Mouse (Mus musculus) A20 (cell line): ENCODE measurements at regions not wholly inside any gene's neighbourhood (a gene's known extent, or its start where the extent isn't known, plus 50 kb on each side); places are given as distances from the start of the nearest gene placed in this dataset.
A peak's percentile ranks its signal among the peaks of the same experiment; 100 is the strongest.

Experiments
- DNase-seq: peaks from one replicate; pipeline ENCODE4 v3.0.0-alpha.2; 2011; ENCODE audit warnings: low read depth, low spot score

DNA sequence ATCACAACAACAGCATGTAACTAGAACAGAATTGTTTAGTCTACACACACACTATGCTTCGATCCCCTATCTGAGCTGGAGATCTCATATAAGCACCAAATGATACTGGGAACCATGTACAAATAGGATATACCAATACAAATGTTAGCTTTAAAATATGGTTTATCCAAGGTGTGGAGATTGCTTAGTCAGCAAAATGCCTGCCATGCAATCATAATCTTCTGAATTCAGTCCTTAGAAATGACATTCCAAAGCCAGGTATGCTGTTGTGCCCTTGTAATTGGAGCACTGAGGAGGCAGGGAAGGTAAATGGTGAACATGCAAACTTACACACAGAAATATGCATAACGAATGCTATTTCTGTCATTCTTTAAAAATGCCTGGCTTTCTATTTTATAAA, 54.0 kb upstream of the Thsd7b start:
- no peak for DNase-seq

- no peak for DNase-seq
Observed at GRCm38 (mm10) chr1:129208806-129209205, 64.3 kb upstream of the Thsd7b start.

DNA sequence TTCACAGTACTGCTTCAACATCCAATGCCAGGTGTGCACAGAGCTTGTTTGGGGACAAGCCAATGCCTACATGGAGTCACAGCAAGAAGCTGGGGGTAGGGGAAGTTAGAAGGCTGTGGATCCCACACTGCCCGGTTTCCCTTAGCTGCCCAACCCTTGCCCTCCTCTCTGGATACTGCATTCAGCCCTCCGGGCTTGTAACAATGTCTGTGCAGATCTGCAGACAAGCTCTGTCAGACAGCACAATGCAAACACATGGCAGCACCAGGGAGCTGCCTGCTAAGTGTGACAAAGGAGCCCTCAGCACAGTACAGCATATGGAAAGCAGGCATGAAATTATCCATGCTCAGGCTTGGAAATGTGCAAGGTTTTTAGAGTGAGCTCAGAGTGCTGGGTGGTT, 64.7 kb upstream of the Thsd7b start:
- no peak for DNase-seq

DNA sequence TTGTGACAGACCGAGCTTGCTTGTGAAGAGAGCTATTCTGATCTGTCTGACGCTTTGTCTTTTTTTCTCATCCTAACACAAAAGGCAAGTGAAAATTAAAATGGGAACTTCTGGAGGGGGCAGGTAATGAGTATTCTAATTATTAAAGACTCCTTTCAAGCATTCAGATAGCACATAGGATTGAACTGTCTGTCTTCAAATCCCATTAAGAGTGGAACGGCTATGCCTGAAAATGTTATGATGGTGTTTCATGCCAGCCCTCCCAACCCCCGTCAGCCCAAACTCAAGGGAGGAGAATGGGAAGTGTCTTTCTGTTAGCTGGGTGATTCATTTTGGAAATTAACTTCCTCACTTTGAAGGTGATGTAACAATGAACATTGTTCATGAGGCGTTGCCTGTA, 65.4 kb upstream of the Thsd7b start:
- DNase-seq, result no peak

DNA sequence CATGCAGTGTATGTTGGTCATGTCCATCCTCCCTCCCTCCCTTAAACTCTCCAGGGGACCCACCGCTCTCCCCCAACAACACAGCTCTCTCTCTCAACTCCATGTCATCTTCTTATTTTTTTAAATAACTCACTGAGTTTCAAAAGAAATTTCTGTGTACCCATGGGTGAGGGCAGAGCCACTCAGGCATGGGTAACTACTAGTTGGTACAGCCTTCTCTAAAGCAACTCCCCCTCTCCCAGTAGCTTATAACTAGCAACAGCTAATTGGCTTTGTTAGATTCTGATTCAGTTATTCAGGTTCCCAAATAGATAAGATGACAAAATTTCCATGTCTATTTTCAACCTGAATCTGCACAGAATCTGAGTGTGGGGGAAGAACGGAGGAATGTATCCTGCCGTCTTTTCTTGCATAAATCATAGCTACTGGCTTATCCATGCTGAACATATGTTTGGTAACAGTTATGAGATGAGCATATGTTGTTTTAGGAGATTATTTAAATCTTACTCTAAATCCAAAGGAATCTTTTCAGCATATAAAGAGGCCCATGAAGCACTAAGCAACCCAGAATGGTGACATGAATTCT, 92.8 kb upstream of the Thsd7b start:
- DNase-seq, result no peak

GRCm38 (mm10) chr1:129169936-129170335, 103.2 kb upstream of the Thsd7b start:
- DNase-seq, result no peak

- no peak for DNase-seq
Observed at GRCm38 (mm10) chr1:129150643-129151042, 122.5 kb upstream of the Thsd7b start.

- no peak for DNase-seq
Observed at GRCm38 (mm10) chr1:129148733-129149388, 124.2 kb upstream of the Thsd7b start.

DNA sequence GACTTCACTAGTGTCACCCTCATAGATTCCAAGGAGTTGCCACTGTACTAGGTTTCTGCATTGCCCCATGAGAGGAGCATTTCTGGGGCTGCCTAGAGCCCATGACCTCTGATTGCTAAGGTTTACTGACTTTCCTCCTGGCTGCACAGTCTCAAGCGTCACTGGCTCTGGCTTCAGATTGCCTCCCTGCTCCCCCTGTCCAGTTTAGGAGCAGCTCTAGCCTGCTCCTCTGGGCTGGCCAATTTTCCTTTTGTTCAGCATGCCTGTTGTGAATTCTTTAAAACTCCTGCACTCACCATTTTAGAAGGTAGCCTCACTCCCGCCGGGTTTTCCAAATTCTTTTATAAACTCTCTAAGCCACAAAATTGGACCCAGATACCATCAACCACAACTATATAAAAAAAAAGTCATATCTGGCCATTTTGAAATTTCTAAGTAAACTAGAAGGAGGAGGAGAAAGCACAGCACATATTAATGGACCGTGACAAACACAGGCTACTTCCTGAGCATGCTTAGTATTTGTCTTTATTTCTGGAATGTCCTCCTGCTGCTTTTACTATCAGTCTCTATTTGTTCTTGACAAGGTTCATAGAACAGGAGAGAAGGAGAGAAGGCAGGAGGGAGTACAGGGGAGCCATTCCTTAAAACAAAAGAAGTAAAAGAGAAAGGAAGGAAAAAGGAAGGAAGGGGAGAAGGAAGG, 126.6 kb upstream of the Thsd7b start:
- DNase-seq, result no peak

DNA sequence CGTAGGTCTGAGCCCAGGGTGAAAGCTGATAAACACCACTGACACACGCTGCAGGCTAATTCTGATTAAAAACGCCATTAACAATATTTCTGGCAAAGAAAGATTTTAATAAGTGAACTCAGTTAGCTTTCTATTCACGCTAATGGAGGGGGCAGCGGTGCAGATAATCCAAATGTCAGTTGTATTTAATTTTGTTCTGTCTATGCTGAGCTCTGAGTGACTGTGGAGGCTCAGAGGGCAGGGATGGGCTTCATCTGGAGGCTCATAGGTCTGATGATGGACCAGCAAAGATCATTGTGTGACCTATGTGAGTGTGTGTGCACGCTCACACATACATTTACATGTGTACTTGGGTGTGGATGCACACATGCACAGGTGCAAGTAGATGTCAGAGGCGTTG, 134.3 kb upstream of the Thsd7b start:
- DNase-seq, result no peak

DNA sequence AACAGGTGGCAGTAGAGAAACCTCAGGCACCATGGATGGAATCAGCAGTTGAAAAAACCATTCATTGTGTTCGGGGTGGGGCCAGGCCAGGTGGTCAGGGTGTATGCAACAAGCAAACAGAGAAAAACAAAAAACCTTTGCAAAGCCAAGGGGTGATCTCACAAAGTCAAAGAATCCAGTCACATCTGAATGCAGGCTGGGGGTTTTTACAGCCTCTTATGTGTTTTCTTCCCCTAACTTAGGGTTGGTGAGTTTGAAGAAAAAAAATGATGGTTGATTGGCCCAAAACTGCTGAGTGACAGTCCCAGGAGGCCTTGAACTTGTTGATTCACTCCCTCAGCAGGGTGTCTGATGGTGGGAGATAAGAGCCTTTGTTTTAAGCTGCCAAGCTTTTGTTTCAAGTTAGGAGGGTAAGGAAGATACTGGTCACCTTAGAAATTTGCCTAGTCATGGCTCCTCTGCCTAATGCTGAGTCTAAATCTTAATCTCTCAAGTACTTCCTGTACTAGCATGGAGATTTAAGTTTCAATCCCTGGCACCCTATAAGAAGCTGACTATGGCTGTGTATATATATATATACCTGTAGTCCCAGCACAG, 166.0 kb upstream of the Thsd7b start:
- DNase-seq, result no peak

DNA sequence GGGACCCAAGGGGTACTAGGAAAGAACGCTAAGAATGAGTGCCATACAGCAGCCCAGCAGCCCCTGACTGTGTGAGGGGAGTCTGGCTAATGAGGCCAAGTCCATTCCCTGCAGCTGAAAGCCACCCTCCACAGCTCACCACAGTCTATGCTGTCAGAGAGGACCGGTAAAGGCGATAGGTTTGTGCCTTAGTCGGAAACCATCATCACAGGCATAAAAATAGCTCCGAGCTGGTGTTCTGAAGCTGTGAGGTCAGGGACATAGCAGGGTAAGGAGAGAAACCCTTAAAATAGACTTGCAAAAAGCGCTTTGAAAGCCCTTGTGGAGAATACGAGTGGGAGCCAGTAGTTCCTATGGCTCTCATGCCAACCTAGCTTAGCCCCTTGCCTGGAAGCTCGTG, 172.1 kb upstream of the Thsd7b start:
- no peak for DNase-seq

GRCm38 (mm10) chr1:129078274-129078673, 194.8 kb upstream of the Thsd7b start:
- peak; percentile 1 for DNase-seq

- no peak for DNase-seq
Observed at GRCm38 (mm10) chr1:129057182-129057581, 215.9 kb upstream of the Thsd7b start.

DNA sequence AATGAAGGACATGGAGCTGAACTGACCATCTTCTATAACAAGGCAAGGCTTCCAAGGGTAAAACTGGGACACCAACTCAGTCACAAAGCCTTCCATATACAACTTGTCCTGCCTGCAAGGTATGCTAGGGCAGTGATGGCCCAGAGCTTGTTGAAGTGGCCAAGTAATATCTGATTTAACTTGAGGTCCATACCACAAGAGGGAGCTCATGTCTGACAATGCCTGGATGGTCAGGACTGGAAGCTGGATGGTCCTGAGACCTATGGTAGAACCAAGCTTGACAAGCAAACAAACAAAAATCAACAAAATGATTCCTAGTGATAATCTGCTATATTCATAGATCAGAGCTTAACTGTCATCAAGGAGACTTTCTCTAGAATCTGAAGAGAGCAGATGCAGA, 217.8 kb upstream of the Thsd7b start:
- no peak for DNase-seq

DNA sequence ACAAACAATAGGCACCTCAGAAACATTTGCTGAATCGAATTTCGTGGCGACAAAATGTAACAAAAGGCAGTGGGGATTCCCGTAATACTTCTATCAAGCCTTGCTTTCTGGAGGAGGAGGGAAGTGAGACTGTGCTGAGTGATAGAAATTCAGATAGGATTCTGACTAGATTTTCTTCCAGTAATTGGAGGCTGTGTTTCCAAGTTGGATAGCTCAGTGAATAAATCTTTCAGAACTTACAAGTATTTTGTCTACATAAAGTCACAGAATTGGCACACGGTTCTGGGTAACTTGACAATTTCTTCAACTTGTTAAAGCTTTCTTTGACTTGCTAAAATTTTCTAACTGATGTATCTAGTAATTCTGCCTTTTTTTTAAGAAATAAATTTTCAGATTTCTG, 239.4 kb upstream of the Thsd7b start:
- no peak for DNase-seq

GRCm38 (mm10) chr1:129005899-129006298, 267.2 kb upstream of the Thsd7b start:
- no peak for DNase-seq

DNA sequence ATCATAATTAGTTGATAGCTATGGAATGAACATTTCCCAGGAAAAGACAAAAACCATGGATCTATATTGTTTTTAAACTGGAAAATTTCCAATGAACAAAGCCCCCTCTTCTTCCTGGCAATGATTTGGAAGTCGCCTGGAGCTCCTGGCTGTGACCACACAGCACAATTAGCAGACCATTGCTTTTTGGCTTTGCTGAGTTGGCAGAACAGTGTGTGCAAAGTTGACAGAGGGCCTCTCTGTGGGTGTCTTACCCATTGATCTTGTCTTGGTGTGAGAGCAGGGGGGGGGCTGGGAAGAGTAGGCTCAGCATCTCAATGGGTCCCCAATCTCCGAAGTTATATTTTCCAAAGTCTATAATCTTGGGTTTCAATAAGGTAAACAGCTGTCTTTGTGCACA, 270.8 kb upstream of the Thsd7b start:
- no peak for DNase-seq

DNA sequence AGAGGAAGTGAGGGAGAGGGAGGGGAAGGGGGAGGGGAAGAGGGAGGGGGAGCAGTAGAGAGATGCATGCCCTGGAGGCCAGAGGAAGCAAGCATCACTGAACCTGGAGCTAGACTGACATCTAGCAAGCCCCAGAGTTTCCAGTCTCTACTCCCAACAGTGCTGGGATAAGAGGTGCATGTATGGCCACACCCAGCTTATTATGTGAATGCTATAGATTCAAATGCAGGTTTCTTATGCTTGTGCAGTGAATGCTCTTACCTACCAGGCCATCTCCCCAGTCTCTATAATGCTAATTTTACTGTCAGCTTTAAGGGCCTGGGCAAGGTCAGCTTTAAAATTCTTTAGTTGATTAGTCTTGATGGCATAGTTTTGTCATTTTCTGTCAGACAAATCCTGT, 271.3 kb upstream of the Thsd7b start:
- no peak for DNase-seq

DNA sequence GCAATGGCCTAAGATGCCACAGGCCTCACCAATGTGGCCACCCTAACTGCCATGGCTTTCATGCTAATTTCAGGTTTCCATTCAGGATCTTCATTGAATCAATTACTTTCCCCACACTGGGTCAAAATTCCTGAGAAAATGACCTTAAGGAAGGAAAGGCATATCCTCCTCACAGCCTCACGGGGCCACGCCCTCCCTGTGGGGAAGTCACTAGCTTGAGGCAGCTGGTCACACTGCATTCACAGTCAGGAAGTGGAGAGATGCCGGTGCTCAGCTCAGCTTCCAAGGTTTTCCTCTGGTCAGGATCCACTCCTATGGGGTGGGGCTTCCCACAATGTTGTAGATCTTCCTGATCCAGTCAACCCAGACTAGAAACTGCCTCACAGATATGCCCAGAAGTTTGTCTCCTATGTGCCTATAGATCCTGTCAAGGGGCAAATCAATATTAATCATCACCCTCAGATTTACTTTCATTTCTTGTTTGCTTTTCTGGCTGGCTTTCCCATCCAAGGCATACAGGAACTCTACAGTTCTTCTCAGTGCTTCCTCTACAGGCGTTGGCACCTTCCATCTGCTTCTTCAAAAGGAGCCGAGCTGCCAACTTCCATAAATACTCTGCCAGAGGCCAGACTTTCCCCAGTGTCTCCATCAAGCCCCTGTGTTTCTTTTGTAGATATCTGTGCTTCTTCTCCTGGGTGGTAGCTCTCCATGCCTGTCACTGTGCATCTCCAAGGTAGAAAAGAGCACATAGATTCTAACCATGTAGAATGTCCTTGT, 273.2 kb upstream of the Thsd7b start:
- DNase-seq, result no peak

DNA sequence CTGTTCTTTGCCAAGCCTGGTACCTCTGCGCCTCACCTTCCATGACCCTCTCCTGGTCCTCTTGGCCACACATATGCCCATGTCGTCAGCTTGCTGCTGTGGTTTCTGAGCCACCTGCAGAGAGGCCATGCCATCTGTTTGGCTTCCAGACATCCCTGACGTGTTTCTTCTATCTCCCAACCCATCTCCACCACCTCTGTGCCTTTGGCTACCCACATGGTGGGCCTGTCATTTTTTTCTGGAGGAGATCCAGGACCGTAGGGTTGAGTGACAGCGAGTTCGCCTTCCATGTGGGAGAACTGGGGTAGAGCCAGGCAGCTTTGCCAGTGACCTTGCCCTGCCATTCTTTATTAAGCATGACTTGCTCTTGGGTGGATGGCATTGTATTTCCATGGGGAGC, 278.4 kb upstream of the Thsd7b start:
- no peak for DNase-seq

DNA sequence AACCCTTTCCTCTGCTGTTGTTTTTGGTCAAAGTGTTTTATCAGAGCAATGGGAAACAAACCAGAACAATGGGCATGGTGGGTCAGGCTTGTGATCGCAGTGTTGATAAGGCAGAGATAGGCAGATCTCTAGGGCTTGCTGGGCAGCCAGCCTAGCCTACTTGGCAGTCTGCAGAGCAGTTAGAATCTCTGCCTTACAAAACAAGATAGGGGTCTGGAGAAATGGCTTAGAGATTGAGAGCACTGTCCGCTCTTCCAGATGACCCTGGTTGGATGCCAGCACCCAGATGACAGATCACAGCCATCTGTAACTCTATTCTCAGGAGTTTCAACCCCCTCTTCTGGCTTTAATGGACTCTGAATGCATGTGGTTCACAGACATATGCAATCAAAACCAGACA, 289.7 kb upstream of the Thsd7b start:
- no peak for DNase-seq
